ENCODE assay signal across 10 mouse cellular contexts in genomic region chr13:21751827-21752226, GRCm38 (mm10). TPM values are rescaled to one million over a fixed set of nuclear protein-coding genes. Genes with fewer than 3 reads are reported as not detected.
DNase-seq lines count a peak whose midpoint lies in the region; ATAC-seq and TF ChIP-seq lines count a peak whose summit lies in the region.
"Had no signal": no experiment of that assay in that cellular context is flagged by ENCODE, and none has a peak within 500 bp of the region (broad histone marks: within the 10 kb centered on the region; RNA-seq: fewer than 3 reads in every experiment).

No protein-coding gene starts in this region.

- no peak for TF ChIP-seq POLR2A in lung, adult 2 months (IDR thresholded peaks at IDR 0.05; ENCODE audit: borderline replicate concordance, extremely low read depth, low read depth, low read length)

- H3K4me1 ChIP-seq in forebrain, embryonic 10.5 days: peaks cover 60% of the 10 kb centered on the region
- H3K4me1 ChIP-seq in forebrain, embryonic 16.5 days (replicated peaks; ENCODE audit: control insufficient read depth, insufficient read depth, low read length): peaks cover 21% of the 10 kb centered on the region
- H3K4me1 ChIP-seq in lung, embryonic 15.5 days: peaks cover 40% of the 10 kb centered on the region
- peaks cover 8% of the 10 kb centered on the region for H3K4me1 ChIP-seq in lung, adult 2 months (ENCODE audit: control insufficient read depth, insufficient read depth, low read length)
- peaks cover 43% of the 10 kb centered on the region for H3K4me1 ChIP-seq in forebrain, embryonic 13.5 days
- H3K4me1 ChIP-seq in midbrain, embryonic 13.5 days (replicated peaks): peaks cover 45% of the 10 kb centered on the region

- DNase-seq in forebrain, embryonic 10.5 days (ENCODE audit: extremely low spot score, low spot score): no peak
- DNase-seq in lung, adult 2 months: no peak
- DNase-seq in retina, postnatal 1 day: no peak
- no peak for DNase-seq in lung, adult 18-20 months
- DNase-seq: kidney, adult 18-20 months had no signal

- no peak overlapping the region for H3K9ac ChIP-seq in forebrain, embryonic 16.5 days (replicated peaks; ENCODE audit: low read depth, low read length)
- H3K9ac ChIP-seq in lung, embryonic 15.5 days: no peak overlapping the region
- peak overlapping the region; percentile 26; the same call in 1 of the 2 replicates for H3K9ac ChIP-seq in forebrain, embryonic 13.5 days
- no peak overlapping the region for H3K9ac ChIP-seq in midbrain, embryonic 13.5 days (replicated peaks)

- no peaks in the 10 kb centered on the region for H3K27me3 ChIP-seq in forebrain, embryonic 10.5 days (ENCODE audit: poor library complexity, severe bottlenecking)
- H3K27me3 ChIP-seq in forebrain, embryonic 16.5 days (replicated peaks; ENCODE audit: control insufficient read depth, insufficient read depth, low read length): no peaks in the 10 kb centered on the region
- H3K27me3 ChIP-seq in lung, embryonic 15.5 days: no peaks in the 10 kb centered on the region
- H3K27me3 ChIP-seq in forebrain, embryonic 13.5 days: no peaks in the 10 kb centered on the region
- H3K27me3 ChIP-seq in midbrain, embryonic 13.5 days: no peaks in the 10 kb centered on the region

- no peak for TF ChIP-seq CTCF in lung, adult 2 months (IDR thresholded peaks at IDR 0.05; ENCODE audit: insufficient read depth, low read length)

- peak overlapping the region; percentile 95 for H3K27ac ChIP-seq in forebrain, embryonic 10.5 days
- H3K27ac ChIP-seq in forebrain, embryonic 16.5 days (ENCODE audit: low read length): no peak overlapping the region
- H3K27ac ChIP-seq in lung, embryonic 15.5 days: peak overlapping the region; percentile 96
- H3K27ac ChIP-seq in forebrain, embryonic 13.5 days: peak overlapping the region; percentile 96
- peak overlapping the region; percentile 40; the same call in 1 of the 2 replicates for H3K27ac ChIP-seq in midbrain, embryonic 13.5 days

- WGBS in forebrain, embryonic 10.5 days: 69% methylated on average over 3 of the region's 3 CpGs
- 72% methylated on average over 3 of the region's 3 CpGs for WGBS in forebrain, embryonic 16.5 days
- 46% methylated on average over 3 of the region's 3 CpGs for WGBS in lung, embryonic 15.5 days
- WGBS in lung, adult 2 months: 61% methylated on average over 3 of the region's 3 CpGs
- WGBS in forebrain, embryonic 13.5 days: 72% methylated on average over 3 of the region's 3 CpGs
- WGBS in midbrain, embryonic 13.5 days: 77% methylated on average over 3 of the region's 3 CpGs

- H3K4me2 ChIP-seq in forebrain, embryonic 16.5 days (ENCODE audit: low read length): no peak overlapping the region
- H3K4me2 ChIP-seq in lung, embryonic 15.5 days: peak overlapping the region; percentile 70; the same call in 1 of the 2 replicates
- H3K4me2 ChIP-seq in forebrain, embryonic 13.5 days: peak overlapping the region; percentile 74; the same call in 1 of the 2 replicates
- H3K4me2 ChIP-seq in midbrain, embryonic 13.5 days (replicated peaks): no peak overlapping the region

- peaks cover 5% of the 10 kb centered on the region; the same call in 1 of the 2 replicates for H3K36me3 ChIP-seq in forebrain, embryonic 10.5 days (replicated peaks)
- no peaks in the 10 kb centered on the region for H3K36me3 ChIP-seq in forebrain, embryonic 16.5 days (ENCODE audit: control insufficient read depth, insufficient read depth)
- no peaks in the 10 kb centered on the region for H3K36me3 ChIP-seq in lung, embryonic 15.5 days
- no peaks in the 10 kb centered on the region for H3K36me3 ChIP-seq in forebrain, embryonic 13.5 days (ENCODE audit: poor library complexity, severe bottlenecking)
- no peaks in the 10 kb centered on the region for H3K36me3 ChIP-seq in midbrain, embryonic 13.5 days

- no peak for ATAC-seq in forebrain, embryonic 16.5 days
- no peak for ATAC-seq in lung, embryonic 15.5 days (ENCODE audit: borderline replicate concordance, extremely low read depth, low FRiP score, low TSS enrichment)
- no peak for ATAC-seq in forebrain, embryonic 13.5 days
- no peak for ATAC-seq in midbrain, embryonic 13.5 days

- H3K4me3 ChIP-seq in forebrain, embryonic 10.5 days: peak overlapping the region; percentile 64; the same call in 1 of the 2 replicates
- H3K4me3 ChIP-seq in forebrain, embryonic 16.5 days (replicated peaks; ENCODE audit: low read length): no peak overlapping the region
- H3K4me3 ChIP-seq in lung, embryonic 15.5 days: 0 out of 2 replicates have a peak overlapping the region, but pooled peaks have one; percentile 0
- no peak overlapping the region for H3K4me3 ChIP-seq in lung, adult 2 months (replicated peaks; ENCODE audit: extremely low read depth, low read depth, low read length)
- H3K4me3 ChIP-seq in forebrain, embryonic 13.5 days: peak overlapping the region; percentile 47; the same call in 1 of the 2 replicates
- H3K4me3 ChIP-seq in midbrain, embryonic 13.5 days (replicated peaks): no peak overlapping the region

- no peaks in the 10 kb centered on the region for H3K9me3 ChIP-seq in forebrain, embryonic 10.5 days
- H3K9me3 ChIP-seq in forebrain, embryonic 16.5 days (ENCODE audit: control insufficient read depth, low read length): no peaks in the 10 kb centered on the region
- no peaks in the 10 kb centered on the region for H3K9me3 ChIP-seq in lung, embryonic 15.5 days
- no peaks in the 10 kb centered on the region for H3K9me3 ChIP-seq in forebrain, embryonic 13.5 days (replicated peaks)
- H3K9me3 ChIP-seq in midbrain, embryonic 13.5 days: no peaks in the 10 kb centered on the region

RNA-seq across cellular contexts. Expression of gene Hist1h4k, which starts 1.5 kb away (rescaled TPM):
- 1.8 and 5.8 TPM in 2 replicates for polyA plus RNA-seq in forebrain, embryonic 10.5 days (2016; fragmentation: Nextera tagmentation; extraction: Ambion mirVana)
- 1.5 and 1.6 TPM in 2 replicates for polyA plus RNA-seq in forebrain, embryonic 16.5 days (2015; fragmentation: Nextera tagmentation; extraction: Ambion mirVana)
- polyA plus RNA-seq in lung, embryonic 15.5 days (2015; fragmentation: Nextera tagmentation; extraction: Ambion mirVana): 3.1 and 6.3 TPM in 2 replicates
- 5.6 and 9.7 TPM in 2 replicates for polyA plus RNA-seq in lung, adult 2 months (2012; rRNA removed)
- polyA plus RNA-seq in forebrain, embryonic 13.5 days (2015; fragmentation: Nextera tagmentation; extraction: Ambion mirVana): 6.9 and 11.1 TPM in 2 replicates
- 1.1 and 3.0 TPM in 2 replicates for polyA plus RNA-seq in midbrain, embryonic 13.5 days (2015; fragmentation: Nextera tagmentation; extraction: Ambion mirVana)

RNA-seq across cellular contexts. Expression of gene Hist1h2ak, which starts 1.8 kb away (rescaled TPM):
- polyA plus RNA-seq in forebrain, embryonic 10.5 days (2016; fragmentation: Nextera tagmentation; extraction: Ambion mirVana): 17.5 and 18.1 TPM in 2 replicates
- polyA plus RNA-seq in forebrain, embryonic 16.5 days (2015; fragmentation: Nextera tagmentation; extraction: Ambion mirVana): 12.3 and 18.7 TPM in 2 replicates
- 43.1 and 47.1 TPM in 2 replicates for polyA plus RNA-seq in lung, embryonic 15.5 days (2015; fragmentation: Nextera tagmentation; extraction: Ambion mirVana)
- 3.2 and 3.8 TPM in 2 replicates for polyA plus RNA-seq in lung, adult 2 months (2012; rRNA removed)
- 49.6 and 61.0 TPM in 2 replicates for polyA plus RNA-seq in forebrain, embryonic 13.5 days (2015; fragmentation: Nextera tagmentation; extraction: Ambion mirVana)
- 22.2 and 26.2 TPM in 2 replicates for polyA plus RNA-seq in midbrain, embryonic 13.5 days (2015; fragmentation: Nextera tagmentation; extraction: Ambion mirVana)
- polyA plus RNA-seq: urinary bladder, adult 2 months had no signal

RNA-seq across cellular contexts. Expression of gene Hist1h2bn, which starts 2.1 kb away (rescaled TPM):
- 1.6 and 1.8 TPM in 2 replicates for polyA plus RNA-seq in forebrain, embryonic 10.5 days (2016; fragmentation: Nextera tagmentation; extraction: Ambion mirVana)
- 0.85 and 2.3 TPM in 2 replicates for polyA plus RNA-seq in forebrain, embryonic 16.5 days (2015; fragmentation: Nextera tagmentation; extraction: Ambion mirVana)
- 5.5 and 6.1 TPM in 2 replicates for polyA plus RNA-seq in lung, embryonic 15.5 days (2015; fragmentation: Nextera tagmentation; extraction: Ambion mirVana)
- 2.4 and 4.2 TPM in 2 replicates for polyA plus RNA-seq in lung, adult 2 months (2012; rRNA removed)
- 4.0 and 8.4 TPM in 2 replicates for polyA plus RNA-seq in forebrain, embryonic 13.5 days (2015; fragmentation: Nextera tagmentation; extraction: Ambion mirVana)
- 2.5 and 6.7 TPM in 2 replicates for polyA plus RNA-seq in midbrain, embryonic 13.5 days (2015; fragmentation: Nextera tagmentation; extraction: Ambion mirVana)

RNA-seq across cellular contexts. Expression of gene Hist1h4j, which starts 17.0 kb away (rescaled TPM):
- 0.97 and 1.8 TPM in 2 replicates for polyA plus RNA-seq in forebrain, embryonic 10.5 days (2016; fragmentation: Nextera tagmentation; extraction: Ambion mirVana)
- 0.94 and 1.2 TPM in 2 replicates for polyA plus RNA-seq in forebrain, embryonic 16.5 days (2015; fragmentation: Nextera tagmentation; extraction: Ambion mirVana)
- polyA plus RNA-seq in lung, embryonic 15.5 days (2015; fragmentation: Nextera tagmentation; extraction: Ambion mirVana): 1.8 and 3.1 TPM in 2 replicates
- 1.3 and 1.4 TPM in 2 replicates for polyA plus RNA-seq in lung, adult 2 months (2012; rRNA removed)
- polyA plus RNA-seq in forebrain, embryonic 13.5 days (2015; fragmentation: Nextera tagmentation; extraction: Ambion mirVana): 1.3 and 1.9 TPM in 2 replicates
- 0.82 and 1.0 TPM in 2 replicates for polyA plus RNA-seq in midbrain, embryonic 13.5 days (2015; fragmentation: Nextera tagmentation; extraction: Ambion mirVana)

RNA-seq across cellular contexts. Expression of gene Hist1h1b, which starts 28.6 kb away (rescaled TPM):
- 37.0 and 43.0 TPM in 2 replicates for polyA plus RNA-seq in forebrain, embryonic 10.5 days (2016; fragmentation: Nextera tagmentation; extraction: Ambion mirVana)
- polyA plus RNA-seq in forebrain, embryonic 16.5 days (2015; fragmentation: Nextera tagmentation; extraction: Ambion mirVana): 6.5 and 7.8 TPM in 2 replicates
- 41.4 and 42.0 TPM in 2 replicates for polyA plus RNA-seq in lung, embryonic 15.5 days (2015; fragmentation: Nextera tagmentation; extraction: Ambion mirVana)
- polyA plus RNA-seq in lung, adult 2 months (2012; rRNA removed): 0.41 and 0.57 TPM in 2 replicates
- polyA plus RNA-seq in forebrain, embryonic 13.5 days (2015; fragmentation: Nextera tagmentation; extraction: Ambion mirVana): 37.1 and 38.4 TPM in 2 replicates
- 11.8 and 15.6 TPM in 2 replicates for polyA plus RNA-seq in midbrain, embryonic 13.5 days (2015; fragmentation: Nextera tagmentation; extraction: Ambion mirVana)

Comparison
In these comparisons a context has a peak if more than half of its experiments do, and no peak if none do; other contexts are left out.
1. H3K4me3 ChIP-seq: peak in forebrain, embryonic 10.5 days (single experiment), lung, embryonic 15.5 days (single experiment) and forebrain, embryonic 13.5 days (single experiment); none in forebrain, embryonic 16.5 days (single experiment), lung, adult 2 months (single experiment) and midbrain, embryonic 13.5 days (single experiment).
2. H3K4me2 ChIP-seq: peak in lung, embryonic 15.5 days (single experiment) and forebrain, embryonic 13.5 days (single experiment); none in forebrain, embryonic 16.5 days (single experiment) and midbrain, embryonic 13.5 days (single experiment).